Comparison of ENCODE assay signal across 8 mouse cellular contexts in genomic region chr16:8672350-8672687, GRCm38 (mm10). TPM values are rescaled to one million over a fixed set of nuclear protein-coding genes. Genes with fewer than 3 reads are reported as not detected.
DNase-seq lines count a peak whose midpoint lies in the region; ATAC-seq and TF ChIP-seq lines count a peak whose summit lies in the region.

No protein-coding gene starts in this region.

- peak overlapping the region; percentile 50 for H3K9ac ChIP-seq in embryonic facial prominence, embryonic 11.5 days (replicated peaks; ENCODE audit: low read length)
- peak overlapping the region; percentile 87 for H3K9ac ChIP-seq in hindbrain, embryonic 16.5 days (ENCODE audit: low read depth, low read length)
- peak overlapping the region; percentile 80 for H3K9ac ChIP-seq in midbrain, embryonic 16.5 days (ENCODE audit: low read depth, low read length)

- H3K27me3 ChIP-seq in embryonic facial prominence, embryonic 11.5 days (ENCODE audit: control insufficient read depth, insufficient read depth, low read length) = no peaks in the 10 kb centered on the region
- H3K27me3 ChIP-seq in hindbrain, embryonic 16.5 days (replicated peaks; ENCODE audit: control insufficient read depth, insufficient read depth, low read length) = no peaks in the 10 kb centered on the region
- H3K27me3 ChIP-seq in midbrain, embryonic 16.5 days (ENCODE audit: control insufficient read depth, insufficient read depth, low read depth, low read length) = no peaks in the 10 kb centered on the region

- no peaks in the 10 kb centered on the region for H3K36me3 ChIP-seq in embryonic facial prominence, embryonic 11.5 days (replicated peaks; ENCODE audit: control insufficient read depth, insufficient read depth, low read depth, low read length)
- no peaks in the 10 kb centered on the region for H3K36me3 ChIP-seq in hindbrain, embryonic 16.5 days (ENCODE audit: control insufficient read depth, insufficient read depth, low read length)
- H3K36me3 ChIP-seq in midbrain, embryonic 16.5 days (ENCODE audit: control insufficient read depth, insufficient read depth, low read length) = no peaks in the 10 kb centered on the region

- no peak for TF ChIP-seq CTCF in layer of hippocampus, adult 2 months (conservative IDR thresholded peaks at IDR 0.05)

- no peaks in the 10 kb centered on the region; the same call in 1 of the 2 replicates for H3K4me1 ChIP-seq in embryonic facial prominence, embryonic 11.5 days (ENCODE audit: control insufficient read depth, insufficient read depth, low read length)
- peaks cover 33% of the 10 kb centered on the region for H3K4me1 ChIP-seq in hindbrain, embryonic 16.5 days (ENCODE audit: control insufficient read depth, insufficient read depth, low read depth, low read length)
- peaks cover 36% of the 10 kb centered on the region for H3K4me1 ChIP-seq in midbrain, embryonic 16.5 days (ENCODE audit: control insufficient read depth, insufficient read depth, low read length)

- peak overlapping the region; percentile 73 for H3K4me2 ChIP-seq in embryonic facial prominence, embryonic 11.5 days (ENCODE audit: low read depth, low read length)
- peak overlapping the region; percentile 63 for H3K4me2 ChIP-seq in hindbrain, embryonic 16.5 days (ENCODE audit: low read length)
- H3K4me2 ChIP-seq in midbrain, embryonic 16.5 days (ENCODE audit: low read length) = peak overlapping the region; percentile 84

- peak overlapping the region; percentile 25; the same call in 1 of the 2 replicates for H3K27ac ChIP-seq in layer of hippocampus, adult 2 months
- no peak overlapping the region for H3K27ac ChIP-seq in embryonic facial prominence, embryonic 11.5 days (replicated peaks; ENCODE audit: low read depth, low read length)
- peak overlapping the region; percentile 69 for H3K27ac ChIP-seq in hindbrain, embryonic 16.5 days (ENCODE audit: low read depth, low read length)
- peak overlapping the region; percentile 74 for H3K27ac ChIP-seq in midbrain, embryonic 16.5 days (ENCODE audit: low read length)

- peak overlapping the region; percentile 55 for H3K4me3 ChIP-seq in layer of hippocampus, adult 2 months
- peak overlapping the region; percentile 61 for H3K4me3 ChIP-seq in embryonic facial prominence, embryonic 11.5 days (ENCODE audit: low read depth, low read length)
- peak overlapping the region; percentile 89 for H3K4me3 ChIP-seq in hindbrain, embryonic 16.5 days (ENCODE audit: low read length)
- H3K4me3 ChIP-seq in midbrain, embryonic 16.5 days (ENCODE audit: low read depth, low read length) = peak overlapping the region; percentile 83

- intact Hi-C loops in gastrocnemius, postnatal 14 days (cut with DNase I; ENCODE audit: low total_unique reads) = no loop called here

- no peak for ATAC-seq in embryonic facial prominence, embryonic 11.5 days (replicated peaks; ENCODE audit: insufficient number of reproducible peaks, low FRiP score, low TSS enrichment, low read depth)
- no peak for ATAC-seq in hindbrain, embryonic 16.5 days
- ATAC-seq in midbrain, embryonic 16.5 days = no peak

- no peak for DNase-seq in layer of hippocampus, adult 2 months (ENCODE audit: low spot score in 2 of 2)
- no peak for DNase-seq in layer of hippocampus, postnatal 14 days (ENCODE audit: low spot score in 2 of 2)
- no peak for DNase-seq in embryonic facial prominence, embryonic 11.5 days (ENCODE audit: low spot score)
- DNase-seq in cerebellum, adult 18-20 months = no peak
- no peak for DNase-seq in urinary bladder, adult 2 months (ENCODE audit: low spot score)
- no peak for DNase-seq in gastrocnemius, postnatal 14 days

- 0% methylated on average over 18 of the region's 18 CpGs for WGBS in embryonic facial prominence, embryonic 11.5 days
- WGBS in hindbrain, embryonic 16.5 days = under 1% methylated on average over 17 of the region's 18 CpGs
- 0% methylated on average over 18 of the region's 18 CpGs for WGBS in midbrain, embryonic 16.5 days

- no peaks in the 10 kb centered on the region for H3K9me3 ChIP-seq in embryonic facial prominence, embryonic 11.5 days (replicated peaks; ENCODE audit: control insufficient read depth, low read length)
- no peaks in the 10 kb centered on the region for H3K9me3 ChIP-seq in hindbrain, embryonic 16.5 days (ENCODE audit: control insufficient read depth, low read length)
- no peaks in the 10 kb centered on the region for H3K9me3 ChIP-seq in midbrain, embryonic 16.5 days (replicated peaks; ENCODE audit: control insufficient read depth, low read length, poor library complexity, severe bottlenecking)

RNA-seq across cellular contexts. Expression of gene Carhsp1, which starts 0.4 kb away (rescaled TPM):
- 10 to 100 TPM; 22.1 to 22.4 TPM for total RNA-seq in layer of hippocampus, adult 2 months (2021)
- 10 to 100 TPM; 23.2 to 23.8 TPM for total RNA-seq in layer of hippocampus, postnatal 14 days (2021)
- polyA plus RNA-seq in embryonic facial prominence, embryonic 11.5 days (2014; fragmentation: Nextera tagmentation; extraction: Ambion mirVana) = 52.1 and 52.6 TPM in 2 replicates
- 148 and 167 TPM in 2 replicates for polyA plus RNA-seq in hindbrain, embryonic 16.5 days (2015; fragmentation: Nextera tagmentation; extraction: Ambion mirVana)
- 157 and 181 TPM in 2 replicates for polyA plus RNA-seq in midbrain, embryonic 16.5 days (2015; fragmentation: Nextera tagmentation; extraction: Ambion mirVana)
- polyA plus RNA-seq in urinary bladder, adult 2 months (2012; rRNA removed) = 43.5 and 49.9 TPM in 2 replicates
- 10 to 100 TPM; 12.7 to 13.2 TPM for total RNA-seq in gastrocnemius, postnatal 14 days (2021)

RNA-seq across cellular contexts. Expression of gene Gm5767, which starts 8.3 kb away (rescaled TPM):
- not detected for total RNA-seq in layer of hippocampus, adult 2 months (2021)
- not detected for total RNA-seq in layer of hippocampus, postnatal 14 days (2021)
- not detected in 2 replicates for polyA plus RNA-seq in embryonic facial prominence, embryonic 11.5 days (2014; fragmentation: Nextera tagmentation; extraction: Ambion mirVana)
- polyA plus RNA-seq in hindbrain, embryonic 16.5 days (2015; fragmentation: Nextera tagmentation; extraction: Ambion mirVana) = not detected in 2 replicates
- polyA plus RNA-seq in midbrain, embryonic 16.5 days (2015; fragmentation: Nextera tagmentation; extraction: Ambion mirVana) = not detected in 2 replicates
- polyA plus RNA-seq in urinary bladder, adult 2 months (2012; rRNA removed) = not detected in 2 replicates
- not detected for total RNA-seq in gastrocnemius, postnatal 14 days (2021)

RNA-seq across cellular contexts. Expression of gene Tmem186, which starts 34.8 kb away (rescaled TPM):
- 10 to 100 TPM; 12.4 to 13.4 TPM for total RNA-seq in layer of hippocampus, adult 2 months (2021)
- total RNA-seq in layer of hippocampus, postnatal 14 days (2021) = 10 to 100 TPM; 10.6 to 11.5 TPM
- 17.8 and 18.9 TPM in 2 replicates for polyA plus RNA-seq in embryonic facial prominence, embryonic 11.5 days (2014; fragmentation: Nextera tagmentation; extraction: Ambion mirVana)
- 22.5 and 23.1 TPM in 2 replicates for polyA plus RNA-seq in hindbrain, embryonic 16.5 days (2015; fragmentation: Nextera tagmentation; extraction: Ambion mirVana)
- polyA plus RNA-seq in midbrain, embryonic 16.5 days (2015; fragmentation: Nextera tagmentation; extraction: Ambion mirVana) = 23.3 and 24.6 TPM in 2 replicates
- 12.3 and 13.7 TPM in 2 replicates for polyA plus RNA-seq in urinary bladder, adult 2 months (2012; rRNA removed)
- 10 to 100 TPM in 1 of 2 experiments, 1 to 10 TPM in 1; 9.2 to 10.4 TPM for total RNA-seq in gastrocnemius, postnatal 14 days (2021)

RNA-seq across cellular contexts. Expression of gene Pmm2, which starts 34.8 kb away (rescaled TPM):
- 10 to 100 TPM; 34.9 to 35.9 TPM for total RNA-seq in layer of hippocampus, adult 2 months (2021)
- 10 to 100 TPM; 31.9 to 34.5 TPM for total RNA-seq in layer of hippocampus, postnatal 14 days (2021)
- polyA plus RNA-seq in embryonic facial prominence, embryonic 11.5 days (2014; fragmentation: Nextera tagmentation; extraction: Ambion mirVana) = 38.7 and 46.8 TPM in 2 replicates
- 33.1 and 37.0 TPM in 2 replicates for polyA plus RNA-seq in hindbrain, embryonic 16.5 days (2015; fragmentation: Nextera tagmentation; extraction: Ambion mirVana)
- polyA plus RNA-seq in midbrain, embryonic 16.5 days (2015; fragmentation: Nextera tagmentation; extraction: Ambion mirVana) = 33.7 and 41.0 TPM in 2 replicates
- polyA plus RNA-seq in urinary bladder, adult 2 months (2012; rRNA removed) = 51.1 and 52.1 TPM in 2 replicates
- 10 to 100 TPM; 19.3 to 22.6 TPM for total RNA-seq in gastrocnemius, postnatal 14 days (2021)
